Mouse (Mus musculus) erythroblast, embryonic 14.5 days (primary cell): Measurements from ENCODE around the gene Fzd9. TPM values are rescaled to one million over a fixed set of nuclear protein-coding genes. Genes with fewer than 3 reads are reported as not detected.

Experiments used
- H3K27me3 ChIP-seq: 2 replicates; pipeline ENCODE4 v1.6.1; 2012; ENCODE audit warnings: inconsistent platforms; ENCODE audit not compliant: control insufficient read depth
- H3K36me3 ChIP-seq: 2 replicates; pipeline ENCODE4 v1.6.1; 2012; ENCODE audit warnings: mild to moderate bottlenecking, inconsistent platforms; ENCODE audit not compliant: control insufficient read depth
- H3K4me1 ChIP-seq: 2 replicates; pipeline ENCODE4 v1.6.1; 2012; ENCODE audit warnings: inconsistent platforms; ENCODE audit not compliant: control insufficient read depth
- H3K4me3 ChIP-seq: replicated peaks from 2 replicates; pipeline ENCODE3; 2012; ENCODE audit warnings: moderate library complexity, mild to moderate bottlenecking, inconsistent platforms
- H3K9me3 ChIP-seq: 2 replicates; pipeline ENCODE4 v1.6.1; 2012; ENCODE audit warnings: low read length, inconsistent platforms, mixed read lengths; ENCODE audit not compliant: control insufficient read depth
- GATA1 ChIP-seq: IDR thresholded peaks from 2 replicates; pipeline ENCODE4 v1.6.1; 2012; ENCODE audit warnings: low read length, inconsistent platforms, mixed read lengths
- TAL1 ChIP-seq: IDR thresholded peaks from 3 replicates; pipeline ENCODE4 v1.6.1; 2012; ENCODE audit warnings: low read length, inconsistent platforms, mixed read lengths
- polyA plus RNA-seq: library from polyadenylated mRNA; stranded (reverse); fragments of >175 nt; gene quantifications from 2 replicates; pipeline ENCODE4 v1.2.3, GENCODE M21; 2012

Fzd9 gene
- polyA plus RNA-seq, 1 experiment = 0.01 TPM

DNA sequence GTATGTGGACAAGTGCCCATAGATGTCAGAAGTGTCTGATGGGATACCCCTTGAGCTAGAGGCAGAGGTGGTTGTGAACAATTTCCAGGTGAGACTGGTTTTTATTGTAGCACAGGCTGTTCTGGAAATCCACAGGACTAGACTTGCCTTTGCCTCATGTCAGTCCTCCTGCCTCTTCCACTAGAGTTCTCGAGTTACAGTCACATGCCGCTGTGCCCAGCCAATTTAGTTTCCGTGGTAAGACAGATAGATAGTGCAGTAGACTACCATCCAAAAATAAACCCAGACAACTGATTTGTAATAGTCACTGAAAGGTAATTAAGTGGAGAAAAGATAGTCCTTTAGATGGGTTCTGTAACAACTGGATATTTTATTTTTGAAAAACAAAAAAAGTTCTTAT is 48.3 kb downstream of the Fzd9 start:
- Histone ChIP-seq H3K9me3 (no peaks in the 10 kb centered on the region), H3K4me3 (no peak overlapping the region), H3K4me1 (0 out of 2 replicates have a peak, but pooled peaks cover 1% of the 10 kb centered on the region), H3K27me3 (no peaks in the 10 kb centered on the region), H3K36me3 (peaks cover 96% of the 10 kb centered on the region)
- TF ChIP-seq TAL1 (no peak), GATA1 (no peak)

Other genes starting within 250 kb of the Fzd9 start
- gene Abhd11, start 242.1 kb downstream of the Fzd9 start, polyA plus RNA-seq = 1.8 and 2.2 TPM in 2 replicates
- 0.05 and 0.07 TPM in 2 replicates for gene Stx1a, start 227.7 kb downstream of the Fzd9 start, polyA plus RNA-seq
- gene Dnajc30, start 187.0 kb downstream of the Fzd9 start, polyA plus RNA-seq = 5.0 and 5.9 TPM in 2 replicates
- gene Bud23, start 186.3 kb downstream of the Fzd9 start, polyA plus RNA-seq = 12.3 TPM in 2 replicates
- gene Vps37d, start 173.0 kb downstream of the Fzd9 start, polyA plus RNA-seq = not detected in 2 replicates
- gene Mlxipl, start 161.3 kb downstream of the Fzd9 start, polyA plus RNA-seq = 0.03 and 0.06 TPM in 2 replicates
- gene Tbl2, start 101.6 kb downstream of the Fzd9 start, polyA plus RNA-seq = 0.58 and 0.84 TPM in 2 replicates
- gene Bcl7b, start 82.9 kb downstream of the Fzd9 start, polyA plus RNA-seq = 9.0 and 9.3 TPM in 2 replicates
- 2.5 and 2.8 TPM in 2 replicates for gene Baz1b, start 64.0 kb downstream of the Fzd9 start, polyA plus RNA-seq
- gene Fkbp6, start 98.8 kb upstream of the Fzd9 start, polyA plus RNA-seq = not detected in 2 replicates
- gene Trim50, start 102.1 kb upstream of the Fzd9 start, polyA plus RNA-seq = not detected in 2 replicates
- 0.55 and 1.3 TPM in 2 replicates for gene Nsun5, start 118.7 kb upstream of the Fzd9 start, polyA plus RNA-seq
- gene Pom121, start 143.3 kb upstream of the Fzd9 start, polyA plus RNA-seq = 6.3 and 6.6 TPM in 2 replicates